ENCODE assay signal across 8 mouse cellular contexts in genomic region chr10:41518508-41518980, GRCm38 (mm10). TPM values are rescaled to one million over a fixed set of nuclear protein-coding genes. Genes with fewer than 3 reads are reported as not detected.
DNase-seq lines count a peak whose midpoint lies in the region; ATAC-seq and TF ChIP-seq lines count a peak whose summit lies in the region.

No protein-coding gene starts in this region.

- peak; percentile 36; the same call in 1 of the 2 replicates for TF ChIP-seq CTCF in embryonic fibroblast, embryonic 13.5 days (IDR thresholded peaks at IDR 0.05; ENCODE audit: borderline replicate concordance, insufficient read depth, low read length)

- DNase-seq in adrenal gland, postnatal 36 days = peak; percentile 76 to 77
- peak; percentile 85 for DNase-seq in kidney, postnatal 14 days
- DNase-seq in liver, embryonic 13.5 days = peak; percentile 76
- DNase-seq in naive thymus-derived CD4-positive, alpha-beta T cell, adult 2 months (ENCODE audit: low read depth) = peak; percentile 94
- DNase-seq in telencephalon, adult 2 months (ENCODE audit: low read depth, low spot score) = peak; percentile 58

- H3K4me2 ChIP-seq in heart, embryonic 16.5 days (ENCODE audit: low read depth, low read length) = peak overlapping the region; percentile 93
- H3K4me2 ChIP-seq in liver, embryonic 13.5 days = peak overlapping the region; percentile 78

- peak overlapping the region; percentile 32; the same call in 1 of the 2 replicates for H3K27ac ChIP-seq in embryonic fibroblast, embryonic 13.5 days (ENCODE audit: insufficient read depth, low read length)
- H3K27ac ChIP-seq in heart, embryonic 16.5 days (ENCODE audit: low read length) = peak overlapping the region; percentile 97
- H3K27ac ChIP-seq in liver, embryonic 13.5 days = peak overlapping the region; percentile 89

- H3K4me1 ChIP-seq in embryonic fibroblast, embryonic 13.5 days (ENCODE audit: control insufficient read depth, insufficient read depth, low read length) = no peaks in the 10 kb centered on the region; the same call in 1 of the 2 replicates
- peaks cover 25% of the 10 kb centered on the region for H3K4me1 ChIP-seq in heart, embryonic 16.5 days (ENCODE audit: control insufficient read depth, insufficient read depth, low read length)
- H3K4me1 ChIP-seq in liver, embryonic 13.5 days (replicated peaks) = peaks cover 34% of the 10 kb centered on the region

- WGBS in heart, embryonic 16.5 days = under 1% methylated on average over 23 of the region's 23 CpGs
- under 1% methylated on average over 23 of the region's 23 CpGs for whole genome bisulfite sequencing in liver, embryonic 13.5 days (ENCODE audit: insufficient replicate concordance)

- peak overlapping the region; percentile 100 for H3K9ac ChIP-seq in heart, embryonic 16.5 days (ENCODE audit: low read length)
- H3K9ac ChIP-seq in liver, embryonic 13.5 days = peak overlapping the region; percentile 89

- H3K27me3 ChIP-seq in heart, embryonic 16.5 days (ENCODE audit: control insufficient read depth, insufficient read depth, low read length) = no peaks in the 10 kb centered on the region
- H3K27me3 ChIP-seq in liver, embryonic 13.5 days = no peaks in the 10 kb centered on the region

- TF ChIP-seq POLR2A in embryonic fibroblast, embryonic 13.5 days (IDR thresholded peaks at IDR 0.05; ENCODE audit: low read depth, low read length) = no peak

- peak; percentile 70 for ATAC-seq in CD4-positive, CD25-positive, alpha-beta regulatory T cell, adult 4 months
- peak; percentile 51 for ATAC-seq in heart, embryonic 16.5 days (replicated peaks; ENCODE audit: extremely low read depth, insufficient read depth, low FRiP score)
- peak; percentile 76 for ATAC-seq in liver, embryonic 13.5 days (ENCODE audit: low read depth)

- no peaks in the 10 kb centered on the region for H3K9me3 ChIP-seq in heart, embryonic 16.5 days (replicated peaks; ENCODE audit: control insufficient read depth, low read length)
- H3K9me3 ChIP-seq in liver, embryonic 13.5 days (replicated peaks) = no peaks in the 10 kb centered on the region

- peaks cover 2% of the 10 kb centered on the region; the same call in 1 of the 2 replicates for H3K36me3 ChIP-seq in heart, embryonic 16.5 days (ENCODE audit: control insufficient read depth, insufficient read depth)
- peaks cover 2% of the 10 kb centered on the region; the same call in 1 of the 2 replicates for H3K36me3 ChIP-seq in liver, embryonic 13.5 days

- peak overlapping the region; percentile 75 for H3K4me3 ChIP-seq in embryonic fibroblast, embryonic 13.5 days (ENCODE audit: insufficient read depth, low read length)
- peak overlapping the region; percentile 98 for H3K4me3 ChIP-seq in heart, embryonic 16.5 days (ENCODE audit: low read length)
- H3K4me3 ChIP-seq in liver, embryonic 13.5 days (replicated peaks) = peak overlapping the region; percentile 84

RNA-seq across cellular contexts. Expression of gene Cd164, which starts 0.7 kb away (rescaled TPM):
- 100 to 1,000 TPM; 207 to 236 TPM for polyA plus RNA-seq in CD4-positive, CD25-positive, alpha-beta regulatory T cell, adult 4 months (2017; shearing (Covaris generic))
- total RNA-seq in adrenal gland, postnatal 36 days (2021) = 100 to 1,000 TPM; 215 to 243 TPM
- 284 and 337 TPM in 2 replicates for polyA plus RNA-seq in embryonic fibroblast, embryonic 13.5 days (2011; ENCODE audit: insufficient read length, low read depth, missing spikeins)
- polyA plus RNA-seq in heart, embryonic 16.5 days (2015; fragmentation: Nextera tagmentation; extraction: Ambion mirVana) = 179 and 196 TPM in 2 replicates
- 61.1 and 80.0 TPM in 2 replicates for polyA plus RNA-seq in liver, embryonic 13.5 days (2015; fragmentation: Nextera tagmentation; extraction: Ambion mirVana)

RNA-seq across cellular contexts. Expression of gene Ppil6, which starts 28.3 kb away (rescaled TPM):
- not detected for polyA plus RNA-seq in CD4-positive, CD25-positive, alpha-beta regulatory T cell, adult 4 months (2017; shearing (Covaris generic))
- total RNA-seq in adrenal gland, postnatal 36 days (2021) = 1 to 10 TPM in 1 of 2 experiments, under 1 TPM in 1; 0.50 to 1.2 TPM
- polyA plus RNA-seq in embryonic fibroblast, embryonic 13.5 days (2011; ENCODE audit: insufficient read length, low read depth, missing spikeins) = not detected in 2 replicates
- 1.3 and 1.4 TPM in 2 replicates for polyA plus RNA-seq in heart, embryonic 16.5 days (2015; fragmentation: Nextera tagmentation; extraction: Ambion mirVana)
- not detected in 2 replicates for polyA plus RNA-seq in liver, embryonic 13.5 days (2015; fragmentation: Nextera tagmentation; extraction: Ambion mirVana)

RNA-seq across cellular contexts. Expression of gene Smpd2, which starts 28.4 kb away (rescaled TPM):
- 10 to 100 TPM; 34.8 to 42.2 TPM for polyA plus RNA-seq in CD4-positive, CD25-positive, alpha-beta regulatory T cell, adult 4 months (2017; shearing (Covaris generic))
- total RNA-seq in adrenal gland, postnatal 36 days (2021) = 10 to 100 TPM; 20.5 to 27.0 TPM
- polyA plus RNA-seq in embryonic fibroblast, embryonic 13.5 days (2011; ENCODE audit: insufficient read length, low read depth, missing spikeins) = 13.7 and 16.7 TPM in 2 replicates
- 55.0 and 59.3 TPM in 2 replicates for polyA plus RNA-seq in heart, embryonic 16.5 days (2015; fragmentation: Nextera tagmentation; extraction: Ambion mirVana)
- polyA plus RNA-seq in liver, embryonic 13.5 days (2015; fragmentation: Nextera tagmentation; extraction: Ambion mirVana) = 9.8 and 11.2 TPM in 2 replicates

RNA-seq across cellular contexts. Expression of gene Mical1, which starts 42.4 kb away (rescaled TPM):
- 100 to 1,000 TPM in 1 of 2 experiments, 10 to 100 TPM in 1; 61.7 to 140 TPM for polyA plus RNA-seq in CD4-positive, CD25-positive, alpha-beta regulatory T cell, adult 4 months (2017; shearing (Covaris generic))
- 1 to 10 TPM; 7.8 to 9.8 TPM for total RNA-seq in adrenal gland, postnatal 36 days (2021)
- polyA plus RNA-seq in embryonic fibroblast, embryonic 13.5 days (2011; ENCODE audit: insufficient read length, low read depth, missing spikeins) = 50.0 and 61.4 TPM in 2 replicates
- 37.7 and 42.5 TPM in 2 replicates for polyA plus RNA-seq in heart, embryonic 16.5 days (2015; fragmentation: Nextera tagmentation; extraction: Ambion mirVana)
- 6.0 and 6.1 TPM in 2 replicates for polyA plus RNA-seq in liver, embryonic 13.5 days (2015; fragmentation: Nextera tagmentation; extraction: Ambion mirVana)

Comparison
In these comparisons a context has a peak if more than half of its experiments do, and no peak if none do; other contexts are left out.
1. Peak in every context shown above with its lines: DNase-seq, ATAC-seq, H3K4me3 ChIP-seq and H3K27ac ChIP-seq.
2. H3K27ac ChIP-seq: peak in every context shown above with its lines; median percentile 97 in heart, embryonic 16.5 days; 89 in liver, embryonic 13.5 days; 32 in embryonic fibroblast, embryonic 13.5 days.